Comparison of ENCODE assay signal across 7 mouse cellular contexts in genomic region chr16:49951925-49952523, GRCm38 (mm10).
DNase-seq lines count a peak whose midpoint lies in the region; ATAC-seq and TF ChIP-seq lines count a peak whose summit lies in the region.

No protein-coding gene starts in this region.

- ATAC-seq in midbrain, embryonic 14.5 days (ENCODE audit: low FRiP score, low TSS enrichment) = peak; percentile 34; the same call in 1 of the 2 replicates
- no peak for ATAC-seq in midbrain, embryonic 15.5 days (replicated peaks)
- ATAC-seq in hematopoietic stem cell, adult 5-6 weeks (replicated peaks in 1 of 2; ENCODE audit: insufficient read depth in 1 of 2, low FRiP score in 2 of 2, low TSS enrichment in 1 of 2, low read depth in 1 of 2, poor library complexity in 2 of 2, severe bottlenecking in 2 of 2) = peak; percentile 42 to 60
- ATAC-seq in liver, embryonic 14.5 days (ENCODE audit: insufficient read depth) = peak; percentile 33; the same call in 1 of the 2 replicates
- ATAC-seq in stomach, embryonic 15.5 days (ENCODE audit: insufficient read depth, low FRiP score, low read depth) = peak; percentile 33; the same call in 1 of the 2 replicates
- ATAC-seq in megakaryocyte-erythroid progenitor cell, adult 5-6 weeks (replicated peaks; ENCODE audit: low FRiP score, low TSS enrichment, poor library complexity, severe bottlenecking) = no peak

- H3K36me3 ChIP-seq in midbrain, embryonic 14.5 days (ENCODE audit: control insufficient read depth, insufficient read depth, low read length) = no peaks in the 10 kb centered on the region
- H3K36me3 ChIP-seq in midbrain, embryonic 15.5 days (replicated peaks) = no peaks in the 10 kb centered on the region
- H3K36me3 ChIP-seq in liver, embryonic 14.5 days (replicated peaks; ENCODE audit: control insufficient read depth, insufficient read depth, low read depth) = no peaks in the 10 kb centered on the region
- H3K36me3 ChIP-seq in stomach, embryonic 15.5 days = no peaks in the 10 kb centered on the region

- H3K4me3 ChIP-seq in midbrain, embryonic 14.5 days (replicated peaks; ENCODE audit: low read depth, low read length) = no peak overlapping the region
- H3K4me3 ChIP-seq in midbrain, embryonic 15.5 days = no peak overlapping the region
- H3K4me3 ChIP-seq in liver, embryonic 14.5 days (ENCODE audit: insufficient read depth in 1 of 2, low read depth in 2 of 2, low read length in 2 of 2) = no peak overlapping the region
- no peak overlapping the region for H3K4me3 ChIP-seq in stomach, embryonic 15.5 days (replicated peaks)

- no peak for TF ChIP-seq CTCF in liver, embryonic 14.5 days (IDR thresholded peaks at IDR 0.05; ENCODE audit: low read depth)

- 89% methylated on average over 8 of the region's 8 CpGs for WGBS in midbrain, embryonic 14.5 days
- WGBS in midbrain, embryonic 15.5 days = 84% methylated on average over 8 of the region's 8 CpGs
- WGBS in liver, embryonic 14.5 days (ENCODE audit: insufficient replicate concordance) = 45% methylated on average over 8 of the region's 8 CpGs
- WGBS in stomach, embryonic 15.5 days = 63% methylated on average over 8 of the region's 8 CpGs

- no peak for DNase-seq in midbrain, embryonic 14.5 days
- no peak for DNase-seq in liver, embryonic 14.5 days (ENCODE audit: low read depth in 3 of 3, low spot score in 3 of 3)
- no peak for DNase-seq in cerebellum, adult 9-11 months

- no peaks in the 10 kb centered on the region for H3K27me3 ChIP-seq in midbrain, embryonic 14.5 days (ENCODE audit: control insufficient read depth, insufficient read depth, low read length)
- no peaks in the 10 kb centered on the region for H3K27me3 ChIP-seq in midbrain, embryonic 15.5 days (replicated peaks)
- H3K27me3 ChIP-seq in liver, embryonic 14.5 days (ENCODE audit: control insufficient read depth, insufficient read depth, low read length) = no peaks in the 10 kb centered on the region
- H3K27me3 ChIP-seq in stomach, embryonic 15.5 days (replicated peaks) = no peaks in the 10 kb centered on the region

- H3K4me2 ChIP-seq in midbrain, embryonic 14.5 days (ENCODE audit: low read length) = no peak overlapping the region
- no peak overlapping the region for H3K4me2 ChIP-seq in midbrain, embryonic 15.5 days
- no peak overlapping the region for H3K4me2 ChIP-seq in liver, embryonic 14.5 days (ENCODE audit: low read depth)
- no peak overlapping the region for H3K4me2 ChIP-seq in stomach, embryonic 15.5 days

- no peak for TF ChIP-seq EP300 in liver, embryonic 14.5 days (IDR thresholded peaks at IDR 0.05; ENCODE audit: low read depth)

- H3K9me3 ChIP-seq in midbrain, embryonic 14.5 days (ENCODE audit: control insufficient read depth, low read length) = no peaks in the 10 kb centered on the region
- H3K9me3 ChIP-seq in midbrain, embryonic 15.5 days = no peaks in the 10 kb centered on the region
- H3K9me3 ChIP-seq in liver, embryonic 14.5 days (ENCODE audit: control insufficient read depth, low read length) = no peaks in the 10 kb centered on the region
- no peaks in the 10 kb centered on the region for H3K9me3 ChIP-seq in stomach, embryonic 15.5 days

- no peak overlapping the region for H3K9ac ChIP-seq in midbrain, embryonic 14.5 days (replicated peaks; ENCODE audit: low read length)
- no peak overlapping the region for H3K9ac ChIP-seq in midbrain, embryonic 15.5 days
- no peak overlapping the region for H3K9ac ChIP-seq in liver, embryonic 14.5 days (replicated peaks)
- no peak overlapping the region for H3K9ac ChIP-seq in stomach, embryonic 15.5 days

- no peaks in the 10 kb centered on the region for H3K4me1 ChIP-seq in midbrain, embryonic 14.5 days (ENCODE audit: control insufficient read depth, insufficient read depth, low read length)
- H3K4me1 ChIP-seq in midbrain, embryonic 15.5 days = no peaks in the 10 kb centered on the region
- H3K4me1 ChIP-seq in liver, embryonic 14.5 days (replicated peaks; ENCODE audit: control insufficient read depth in 2 of 2, insufficient read depth in 2 of 2, low read length in 1 of 2) = peaks cover 0 to 8% of the 10 kb centered on the region in 2 experiments; a peak in 2 of 4 replicates
- H3K4me1 ChIP-seq in stomach, embryonic 15.5 days = no peaks in the 10 kb centered on the region

- no peak overlapping the region for H3K27ac ChIP-seq in midbrain, embryonic 14.5 days (replicated peaks; ENCODE audit: low read depth, low read length)
- no peak overlapping the region for H3K27ac ChIP-seq in midbrain, embryonic 15.5 days
- no peak overlapping the region for H3K27ac ChIP-seq in liver, embryonic 14.5 days
- H3K27ac ChIP-seq in stomach, embryonic 15.5 days = no peak overlapping the region; the same call in 1 of the 2 replicates

Comparison
In these comparisons a context has a peak if more than half of its experiments do, and no peak if none do; other contexts are left out.
1. ATAC-seq: peak in midbrain, embryonic 14.5 days (single experiment), hematopoietic stem cell, adult 5-6 weeks (2 of 2), liver, embryonic 14.5 days (single experiment) and stomach, embryonic 15.5 days (single experiment); none in midbrain, embryonic 15.5 days (single experiment) and megakaryocyte-erythroid progenitor cell, adult 5-6 weeks (single experiment).